Comparison of ENCODE assay signal across 8 mouse cellular contexts in the genomic region with DNA sequence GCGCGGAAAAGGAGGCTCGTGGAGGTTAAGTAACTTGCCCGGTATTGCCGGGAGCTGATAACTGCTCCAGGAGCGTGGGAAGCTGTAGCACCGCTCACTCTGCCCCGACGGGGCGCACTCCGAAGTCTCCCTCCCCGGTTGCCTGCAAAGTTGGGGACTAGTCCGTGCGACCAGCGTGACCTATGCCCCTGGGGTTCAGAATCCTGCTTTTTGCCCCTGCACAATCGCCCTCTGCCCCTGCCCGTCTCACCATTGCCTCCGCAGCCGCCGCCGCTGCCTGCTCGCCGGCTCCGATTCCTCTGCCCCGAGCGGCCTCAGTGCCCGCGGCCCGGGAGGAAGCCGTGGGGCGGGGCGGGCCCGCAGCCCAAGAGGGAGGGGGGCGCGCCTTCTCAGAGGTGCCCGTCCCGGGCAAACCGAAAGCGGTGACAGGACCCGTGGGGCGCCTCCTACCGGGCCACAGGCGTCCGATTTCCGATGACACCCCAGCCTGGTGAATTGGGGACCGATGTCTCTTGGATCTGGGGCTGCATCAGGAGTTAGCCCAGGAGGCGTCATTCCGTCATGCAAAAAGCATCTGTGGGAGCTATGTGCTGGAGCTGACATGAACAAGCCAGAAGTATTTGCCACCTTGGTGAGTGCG. TPM values are rescaled to one million over a fixed set of nuclear protein-coding genes. Genes with fewer than 3 reads are reported as not detected.
DNase-seq lines count a peak whose midpoint lies in the region; ATAC-seq and TF ChIP-seq lines count a peak whose summit lies in the region.

A gene (minus strand): TSS at position 338 of the 640 bp plus-strand sequence.

- peaks cover 51% of the 10 kb centered on the region for H3K36me3 ChIP-seq in G1E (replicated peaks)
- H3K36me3 ChIP-seq in forebrain, embryonic 12.5 days (replicated peaks) = no peaks in the 10 kb centered on the region
- peaks cover 5% of the 10 kb centered on the region for H3K36me3 ChIP-seq in small intestine, adult 2 months (ENCODE audit: control insufficient read depth, insufficient read depth, low read length)

- H3K4me2 ChIP-seq in forebrain, embryonic 12.5 days = peak within 1 kb of the TSS; percentile 66

- no peaks in the 10 kb centered on the region for H3K9me3 ChIP-seq in G1E (replicated peaks)
- H3K9me3 ChIP-seq in forebrain, embryonic 12.5 days = no peaks in the 10 kb centered on the region

- peak within 1 kb of the TSS; percentile 98 for H3K4me3 ChIP-seq in G1E (ENCODE audit: low read depth, low read length)
- H3K4me3 ChIP-seq in forebrain, embryonic 12.5 days (replicated peaks) = peak within 1 kb of the TSS; percentile 46
- H3K4me3 ChIP-seq in small intestine, adult 2 months (ENCODE audit: low read depth, low read length) = peak within 1 kb of the TSS; percentile 92

- H3K4me1 ChIP-seq in G1E (ENCODE audit: insufficient read depth, low read depth, low read length) = peaks cover 82% of the 10 kb centered on the region
- peaks cover 8% of the 10 kb centered on the region; the same call in 1 of the 2 replicates for H3K4me1 ChIP-seq in forebrain, embryonic 12.5 days
- peaks cover 4% of the 10 kb centered on the region; the same call in 1 of the 2 replicates for H3K4me1 ChIP-seq in small intestine, adult 2 months (ENCODE audit: control insufficient read depth, insufficient read depth, insufficient read length, low read length)

- H3K27ac ChIP-seq in forebrain, embryonic 12.5 days = no peak within 1 kb of the TSS
- peak within 1 kb of the TSS; percentile 73 for H3K27ac ChIP-seq in small intestine, adult 2 months (ENCODE audit: insufficient read depth, low read depth, low read length)

- H3K27me3 ChIP-seq in G1E (ENCODE audit: insufficient read depth, low read length) = no peaks in the 10 kb centered on the region
- peaks cover 38% of the 10 kb centered on the region for H3K27me3 ChIP-seq in forebrain, embryonic 12.5 days
- no peaks in the 10 kb centered on the region for H3K27me3 ChIP-seq in small intestine, adult 2 months (ENCODE audit: control insufficient read depth, insufficient read depth, low read length)

- 3% methylated on average over 41 of the region's 49 CpGs for WGBS in forebrain, embryonic 12.5 days
- 1% methylated on average over 49 of the region's 49 CpGs for WGBS in large intestine, adult 2 months
- WGBS in small intestine, adult 2 months = 1% methylated on average over 49 of the region's 49 CpGs

- peak within 1 kb of the TSS; percentile 51 for H3K9ac ChIP-seq in forebrain, embryonic 12.5 days

- TF ChIP-seq CTCF in G1E (IDR thresholded peaks at IDR 0.05; ENCODE audit: low read depth, low read length) = 0 out of 2 replicates have a peak, but pooled peaks have one; percentile 11
- peak; percentile 67 for TF ChIP-seq CTCF in small intestine, adult 2 months (IDR thresholded peaks at IDR 0.05; ENCODE audit: extremely low read depth, insufficient read length, insufficient replicate concordance, low read depth, low read length)

- TF ChIP-seq POLR2A in small intestine, adult 2 months (IDR thresholded peaks at IDR 0.05; ENCODE audit: low read depth, low read length) = no peak; the same call in 1 of the 2 replicates

- DNase-seq in G1E (ENCODE audit: low spot score) = peak; percentile 77
- DNase-seq in adrenal gland, postnatal 4 days (ENCODE audit: low spot score in 2 of 2) = peak; percentile 61 to 71
- DNase-seq in heart, postnatal 25 days (ENCODE audit: low spot score) = peak; percentile 80
- no peak for DNase-seq in large intestine, adult 2 months (ENCODE audit: low read depth, low spot score)
- DNase-seq in left cerebral cortex, adult 11 months (ENCODE audit: low spot score) = no peak

- ATAC-seq in G1E (ENCODE audit: extremely low read depth, insufficient number of reproducible peaks, low FRiP score, poor library complexity, severe bottlenecking) = peak; percentile 32; the same call in 1 of the 2 replicates
- ATAC-seq in forebrain, embryonic 12.5 days (ENCODE audit: low FRiP score) = no peak; the same call in 1 of the 2 replicates
- peak; percentile 76 for ATAC-seq in megakaryocyte progenitor cell, adult 5-6 weeks (replicated peaks; ENCODE audit: poor library complexity)

- intact Hi-C loops in heart, postnatal 25 days (cut with DNase I) = loop anchor here (5.0 kb wide), 1 partner anchor 98 kb away; no protein-coding TSS in a partner anchor

RNA-seq across cellular contexts. Expression of the gene that starts here (rescaled TPM):
- total RNA-seq in G1E (2014; fragmentation: Nextera tagmentation) = 187 and 244 TPM in 2 replicates
- 163 and 182 TPM in 2 replicates for total RNA-seq in G1E (2017)
- polyA plus RNA-seq in G1E (2012) = 133 and 183 TPM in 2 replicates
- 10 to 100 TPM; 33.0 to 40.5 TPM for total RNA-seq in adrenal gland, postnatal 4 days (2021)
- 6.0 and 7.6 TPM in 2 replicates for polyA plus RNA-seq in forebrain, embryonic 12.5 days (2016; fragmentation: Nextera tagmentation; extraction: Ambion mirVana)
- total RNA-seq in heart, postnatal 25 days (2021) = 10 to 100 TPM; 56.3 to 59.6 TPM
- polyA plus RNA-seq in large intestine, adult 2 months (2012; rRNA removed) = 19.3 and 21.7 TPM in 2 replicates
- total RNA-seq in megakaryocyte progenitor cell, adult 5-6 weeks (2015) = 39.1 and 70.3 TPM in 2 replicates
- 13.0 and 34.9 TPM in 2 replicates for total RNA-seq in megakaryocyte progenitor cell, adult 5-6 weeks (2017)
- 14.8 and 19.8 TPM in 2 replicates for polyA plus RNA-seq in small intestine, adult 2 months (2012; rRNA removed)

Comparison
In these comparisons a context has a peak if more than half of its experiments do, and no peak if none do; other contexts are left out.
1. DNase-seq: peak in G1E (single experiment), adrenal gland, postnatal 4 days (2 of 2) and heart, postnatal 25 days (single experiment); none in large intestine, adult 2 months (single experiment) and left cerebral cortex, adult 11 months (single experiment).
2. H3K4me3 ChIP-seq: peak in every context shown above with its lines; median percentile 98 in G1E; 92 in small intestine, adult 2 months; 46 in forebrain, embryonic 12.5 days.